Mouse (Mus musculus) liver, postnatal 0 days (tissue): ENCODE data around the gene Gm49721.
"Not testable (repeated sequence)": the region's sequence is repeated elsewhere in the genome, so short reads cannot be mapped to it uniquely, and the experiment has no call there.

Source experiments
- CTCF ChIP-seq: sonication (generic); IDR thresholded peaks from 2 replicates; pipeline ENCODE4 v1.5.1; 2016; ENCODE audit warnings: antibody characterized with exemption, low read depth
- EP300 ChIP-seq: IDR thresholded peaks from 2 replicates; pipeline ENCODE4 v1.6.1; 2016; ENCODE audit warnings: antibody characterized with exemption, low read depth, mild to moderate bottlenecking

GRCm38 (mm10) chr17:7086836-7087235, 108.1 kb downstream of the Gm49721 start:
- not testable (repeated sequence) for TF ChIP-seq CTCF, EP300
